Mouse (Mus musculus) E14TG2a.4 (cell line): Measurements from ENCODE around the gene Zfp64.

Experiments used
- CTCF ChIP-seq: conservative IDR thresholded peaks from 2 replicates; pipeline ENCODE4 v1.5.1; 2014; ENCODE audit warnings: low read length
- NANOG ChIP-seq: IDR thresholded peaks from 2 replicates; pipeline ENCODE4 v1.6.1; 2014; ENCODE audit warnings: borderline replicate concordance, low read length, mixed read lengths

DNA sequence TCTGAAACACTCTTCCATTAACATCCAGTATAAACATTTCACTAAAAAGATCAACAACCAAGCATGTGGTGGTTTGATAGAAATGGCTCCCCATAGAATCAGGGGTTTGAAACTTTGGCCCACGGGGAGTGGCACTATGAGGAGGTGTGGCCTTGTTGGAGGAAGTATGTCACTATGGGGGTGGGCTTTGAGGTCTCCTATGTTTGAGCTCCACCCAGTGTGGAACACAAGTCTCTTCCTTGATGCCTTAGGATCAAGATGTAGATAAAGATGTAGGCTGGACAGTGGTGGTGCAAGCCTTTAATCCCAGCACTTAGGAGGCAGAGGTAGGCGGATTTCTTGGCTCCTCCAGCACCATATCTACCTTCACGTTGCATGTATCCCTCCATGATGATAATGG, 5.4 kb upstream of the Zfp64 start:
- TF ChIP-seq CTCF (no peak), NANOG (no peak)
